ENCODE assay signal across 10 mouse cellular contexts in genomic region chr5:77029735-77030134, GRCm38 (mm10). TPM values are rescaled to one million over a fixed set of nuclear protein-coding genes. Genes with fewer than 3 reads are reported as not detected.
DNase-seq lines count a peak whose midpoint lies in the region; ATAC-seq and TF ChIP-seq lines count a peak whose summit lies in the region.
"Had no signal": no experiment of that assay in that cellular context is flagged by ENCODE, and none has a peak within 500 bp of the region (broad histone marks: within the 10 kb centered on the region; RNA-seq: fewer than 3 reads in every experiment).

No protein-coding gene starts in this region.

- H3K4me3 ChIP-seq in heart, embryonic 11.5 days (ENCODE audit: low read depth, low read length) = no peak overlapping the region
- no peak overlapping the region for H3K4me3 ChIP-seq in cortical plate, adult 2 months (ENCODE audit: insufficient read depth, low read length)
- H3K4me3 ChIP-seq in hindbrain, embryonic 14.5 days (replicated peaks; ENCODE audit: low read length) = no peak overlapping the region
- H3K4me3 ChIP-seq: embryonic facial prominence, embryonic 13.5 days; limb, embryonic 12.5 days had no signal

- TF ChIP-seq CTCF in cortical plate, adult 2 months (IDR thresholded peaks at IDR 0.05; ENCODE audit: extremely low read depth, insufficient read depth, low read length) = peak; percentile 58

- H3K36me3 ChIP-seq in heart, embryonic 11.5 days (ENCODE audit: control insufficient read depth, insufficient read depth, low read length) = no peaks in the 10 kb centered on the region
- H3K36me3 ChIP-seq in hindbrain, embryonic 14.5 days (replicated peaks; ENCODE audit: control insufficient read depth, insufficient read depth) = no peaks in the 10 kb centered on the region
- H3K36me3 ChIP-seq: embryonic facial prominence, embryonic 13.5 days; limb, embryonic 12.5 days had no signal

- 76% methylated on average over 5 of the region's 5 CpGs for WGBS in heart, embryonic 11.5 days (ENCODE audit: insufficient replicate concordance)
- WGBS in hindbrain, embryonic 14.5 days = 76% methylated on average over 5 of the region's 5 CpGs

- H3K9me3 ChIP-seq in heart, embryonic 11.5 days (replicated peaks; ENCODE audit: control insufficient read depth, low read length) = no peaks in the 10 kb centered on the region
- no peaks in the 10 kb centered on the region for H3K9me3 ChIP-seq in hindbrain, embryonic 14.5 days (ENCODE audit: control insufficient read depth, low read length)
- H3K9me3 ChIP-seq: embryonic facial prominence, embryonic 13.5 days; limb, embryonic 12.5 days had no signal

- no peaks in the 10 kb centered on the region for H3K27me3 ChIP-seq in heart, embryonic 11.5 days (ENCODE audit: control insufficient read depth, insufficient read depth, low read length)
- no peaks in the 10 kb centered on the region for H3K27me3 ChIP-seq in hindbrain, embryonic 14.5 days (ENCODE audit: control insufficient read depth, insufficient read depth, low read length)
- H3K27me3 ChIP-seq: embryonic facial prominence, embryonic 13.5 days; limb, embryonic 12.5 days had no signal

- H3K4me1 ChIP-seq in heart, embryonic 11.5 days (ENCODE audit: control insufficient read depth, insufficient read depth, low read length) = no peaks in the 10 kb centered on the region
- H3K4me1 ChIP-seq in cortical plate, adult 2 months (ENCODE audit: control insufficient read depth, insufficient read depth, low read length) = no peaks in the 10 kb centered on the region
- H3K4me1 ChIP-seq in hindbrain, embryonic 14.5 days (replicated peaks; ENCODE audit: control insufficient read depth, insufficient read depth, low read length) = no peaks in the 10 kb centered on the region
- H3K4me1 ChIP-seq: embryonic facial prominence, embryonic 13.5 days; limb, embryonic 12.5 days had no signal

- H3K27ac ChIP-seq in heart, embryonic 11.5 days (ENCODE audit: low read depth, low read length) = no peak overlapping the region
- H3K27ac ChIP-seq in cortical plate, adult 2 months (ENCODE audit: insufficient read depth, low read length) = no peak overlapping the region
- H3K27ac ChIP-seq in hindbrain, embryonic 14.5 days = no peak overlapping the region
- H3K27ac ChIP-seq: embryonic facial prominence, embryonic 13.5 days; limb, embryonic 12.5 days had no signal

- no peak overlapping the region for H3K9ac ChIP-seq in heart, embryonic 11.5 days (ENCODE audit: low read depth, low read length)
- H3K9ac ChIP-seq in hindbrain, embryonic 14.5 days = no peak overlapping the region
- H3K9ac ChIP-seq: embryonic facial prominence, embryonic 13.5 days; limb, embryonic 12.5 days had no signal

- ATAC-seq in heart, embryonic 11.5 days (replicated peaks; ENCODE audit: insufficient number of reproducible peaks, low FRiP score, low TSS enrichment) = no peak
- ATAC-seq in monocyte, adult 5-6 weeks (replicated peaks; ENCODE audit: insufficient number of reproducible peaks, low FRiP score, low TSS enrichment, poor library complexity, severe bottlenecking) = 0 out of 2 replicates have a peak, but pooled peaks have one; percentile 35
- no peak for ATAC-seq in hindbrain, embryonic 14.5 days (ENCODE audit: low FRiP score)

- H3K4me2 ChIP-seq in heart, embryonic 11.5 days = no peak overlapping the region
- H3K4me2 ChIP-seq in hindbrain, embryonic 14.5 days (replicated peaks) = no peak overlapping the region
- H3K4me2 ChIP-seq: embryonic facial prominence, embryonic 13.5 days; limb, embryonic 12.5 days had no signal

- peak; percentile 24 for DNase-seq in heart, adult 8-10 months (ENCODE audit: low spot score)
- DNase-seq in 3134 (ENCODE audit: extremely low read depth, insufficient read length, low spot score) (peak; percentile 25), ES-CJ7 (ENCODE audit: low read depth, low spot score) (peak; percentile 66)
- DNase-seq in kidney, postnatal 14 days = peak; percentile 22
- DNase-seq in hindbrain, embryonic 14.5 days (ENCODE audit: low spot score) = no peak

- TF ChIP-seq POLR2A in cortical plate, adult 2 months (IDR thresholded peaks at IDR 0.05; ENCODE audit: extremely low read depth, insufficient read depth, low read length) = no peak

RNA-seq across cellular contexts. Expression of gene Thegl, which starts 13.9 kb away (rescaled TPM):
- not detected for total RNA-seq in heart, adult 8-10 months (2022)
- polyA plus RNA-seq in heart, embryonic 11.5 days (2014; fragmentation: Nextera tagmentation; extraction: Ambion mirVana) = 0.21 TPM in 1 of 2 replicates, not detected in the other
- polyA plus RNA-seq in cortical plate, adult 2 months (2012; rRNA removed) = 0.19 and 0.46 TPM in 2 replicates
- total RNA-seq in monocyte, adult 5-6 weeks (2017) = 1.1 TPM in 1 of 3 replicates, not detected in the others
- 0.53 and 0.66 TPM in 2 replicates for polyA plus RNA-seq in hindbrain, embryonic 14.5 days (2014; fragmentation: Nextera tagmentation; extraction: Ambion mirVana)
- polyA plus RNA-seq: limb, embryonic 12.5 days had no signal

RNA-seq across cellular contexts. Expression of gene Arl9, which starts 25.9 kb away (rescaled TPM):
- total RNA-seq in heart, adult 8-10 months (2022) = not detected
- polyA plus RNA-seq in heart, embryonic 11.5 days (2014; fragmentation: Nextera tagmentation; extraction: Ambion mirVana) = 0.46 TPM in 1 of 2 replicates, not detected in the other
- 0.28 TPM in 1 of 2 replicates, not detected in the other for polyA plus RNA-seq in cortical plate, adult 2 months (2012; rRNA removed)
- total RNA-seq in monocyte, adult 5-6 weeks (2017) = not detected in 3 replicates
- polyA plus RNA-seq in hindbrain, embryonic 14.5 days (2014; fragmentation: Nextera tagmentation; extraction: Ambion mirVana) = not detected in 2 replicates
- polyA plus RNA-seq: embryonic facial prominence, embryonic 13.5 days; limb, embryonic 12.5 days had no signal

RNA-seq across cellular contexts. Expression of gene Srp72, which starts 55.3 kb away (rescaled TPM):
- 10 to 100 TPM; 45.0 to 54.1 (median 49.1) TPM for total RNA-seq in heart, adult 8-10 months (2022)
- 51.4 and 51.9 TPM in 2 replicates for polyA plus RNA-seq in heart, embryonic 11.5 days (2014; fragmentation: Nextera tagmentation; extraction: Ambion mirVana)
- polyA plus RNA-seq in cortical plate, adult 2 months (2012; rRNA removed) = 62.6 and 65.1 TPM in 2 replicates
- 88.8 to 168 TPM (median 138 TPM) in 3 replicates for total RNA-seq in monocyte, adult 5-6 weeks (2017)
- polyA plus RNA-seq in hindbrain, embryonic 14.5 days (2014; fragmentation: Nextera tagmentation; extraction: Ambion mirVana) = 87.6 and 95.2 TPM in 2 replicates
